Mouse (Mus musculus) heart, adult 2 months (tissue): ENCODE measurements at regions not wholly inside any gene's neighbourhood (a gene's known extent, or its start where the extent isn't known, plus 50 kb on each side); places are given as distances from the start of the nearest gene placed in this dataset.
A peak's percentile ranks its signal among the peaks of the same experiment; 100 is the strongest.

Experiments used
- DNase-seq, 2 experiments: peaks; one replicate each; pipeline ENCODE4 v3.0.0; 2021
- H3K27ac ChIP-seq: fragments of 200-600 bp; 2 replicates; pipeline ENCODE4 v1.8.1; 2022
- H3K27me3 ChIP-seq: fragments of 200-500 bp; 2 replicates; pipeline ENCODE4 v1.6.1; 2012; ENCODE audit warnings: mild to moderate bottlenecking, low read length, inconsistent platforms, mixed read lengths; ENCODE audit not compliant: control insufficient read depth, insufficient read depth
- H3K36me3 ChIP-seq: fragments of 200-500 bp; 2 replicates; pipeline ENCODE4 v1.6.1; 2012; ENCODE audit warnings: low read length, inconsistent platforms; ENCODE audit not compliant: control insufficient read depth, insufficient read depth
- H3K4me1 ChIP-seq: fragments of 200-500 bp; 2 replicates; pipeline ENCODE4 v1.6.1; 2011; ENCODE audit warnings: low read length; ENCODE audit not compliant: control insufficient read depth, insufficient read depth
- H3K4me3 ChIP-seq: fragments of 200-600 bp; 2 replicates; pipeline ENCODE4 v1.8.1; 2022
- H3K79me2 ChIP-seq: fragments of 200-500 bp; replicated peaks from 2 replicates; pipeline ENCODE4 v1.6.1; 2012; ENCODE audit warnings: mild to moderate bottlenecking, inconsistent platforms, low read length, moderate library complexity, mixed read lengths; ENCODE audit not compliant: control insufficient read depth, insufficient read depth
- H3K9ac ChIP-seq: fragments of 200-500 bp; 2 replicates; pipeline ENCODE4 v1.6.1; 2012; ENCODE audit warnings: low read depth, mild to moderate bottlenecking, control low read depth, inconsistent platforms, low read length, mixed read lengths
- CTCF ChIP-seq: fragments of 200-600 bp; IDR thresholded peaks from 2 replicates; pipeline ENCODE4 v1.8.1; 2022; ENCODE audit warnings: antibody characterized with exemption, mild to moderate bottlenecking, moderate library complexity
- EP300 ChIP-seq: fragments of 200-500 bp; IDR thresholded peaks from 2 replicates; pipeline ENCODE4 v1.6.1; 2011; ENCODE audit warnings: low read depth, low read length, control low read depth; ENCODE audit not compliant: insufficient read depth
- POLR2A ChIP-seq: fragments of 200-500 bp; IDR thresholded peaks from 2 replicates; pipeline ENCODE4 v1.6.1; 2011; ENCODE audit warnings: mild to moderate bottlenecking, low read depth, low read length, control low read depth; ENCODE audit not compliant: insufficient read depth
- WGBS: fragments of 180-500 bp; shearing (Covaris S2); methylation state at CpG from one replicate; pipeline ENCODE4 v1.1.7; 2018; 5-methylcytosine and 5-hydroxymethylcytosine counted together
- intact Hi-C: fragments of 180-260 bp; cut with DNase I; formaldehyde crosslinking; loops from one replicate; pipeline ENCODE4 v1.15.1; 2025

- no peaks in the 10 kb centered on the region for H3K27me3 ChIP-seq
- TF ChIP-seq POLR2A (no peak), CTCF (no peak), EP300 (no peak)
- no peak overlapping the region for H3K4me3 ChIP-seq
- intact Hi-C loops = no loop called here
- no peaks in the 10 kb centered on the region for H3K4me1 ChIP-seq
- 61% methylated on average over 5 of the region's 5 CpGs for WGBS
- H3K9ac ChIP-seq = no peak overlapping the region
- H3K27ac ChIP-seq = no peak overlapping the region
- H3K79me2 ChIP-seq = no peaks in the 10 kb centered on the region
- no peak for DNase-seq
- no peaks in the 10 kb centered on the region for H3K36me3 ChIP-seq
These were observed 53.1 kb upstream of the Glis3 start for GRCm38 (mm10) chr19:28732998-28733397.

- TF ChIP-seq EP300 (no peak), POLR2A (no peak), CTCF (no peak)
- Histone ChIP-seq H3K4me1 (no peaks in the 10 kb centered on the region), H3K27me3 (no peaks in the 10 kb centered on the region), H3K27ac (no peak overlapping the region), H3K4me3 (no peak overlapping the region), H3K36me3 (no peaks in the 10 kb centered on the region), H3K9ac (no peak overlapping the region), H3K79me2 (no peaks in the 10 kb centered on the region)
- intact Hi-C loops = no loop called here
- no peak for DNase-seq
- 78% methylated on average over 6 of the region's 6 CpGs for WGBS
These were observed 53.9 kb upstream of the Glis3 start for GRCm38 (mm10) chr19:28733781-28734180.

GRCm38 (mm10) chr19:28743176-28743793, 63.4 kb upstream of the Glis3 start:
- 47% methylated on average over 5 of the region's 5 CpGs for WGBS
- H3K27me3 ChIP-seq = no peaks in the 10 kb centered on the region
- H3K27ac ChIP-seq = no peak overlapping the region
- H3K9ac ChIP-seq = no peak overlapping the region
- intact Hi-C loops = no loop called here
- H3K79me2 ChIP-seq = no peaks in the 10 kb centered on the region
- TF ChIP-seq POLR2A (no peak), CTCF (no peak), EP300 (no peak)
- no peaks in the 10 kb centered on the region for H3K36me3 ChIP-seq
- peaks cover 3% of the 10 kb centered on the region for H3K4me1 ChIP-seq
- peak; percentile 45 to 63 for DNase-seq
- H3K4me3 ChIP-seq = no peak overlapping the region

GRCm38 (mm10) chr19:28745105-28745504, 65.2 kb upstream of the Glis3 start:
- WGBS = 78% methylated on average over 2 of the region's 2 CpGs
- TF ChIP-seq CTCF (no peak), EP300 (no peak), POLR2A (no peak)
- H3K27ac ChIP-seq = no peak overlapping the region

GRCm38 (mm10) chr19:28745534-28745933, 65.7 kb upstream of the Glis3 start:
- H3K4me3 ChIP-seq = no peak overlapping the region
- no peaks in the 10 kb centered on the region for H3K36me3 ChIP-seq
- H3K4me1 ChIP-seq = peaks cover 3% of the 10 kb centered on the region
- 17% methylated on average over 8 of the region's 8 CpGs for WGBS
- intact Hi-C loops = no loop called here
- no peak for TF ChIP-seq CTCF
- TF ChIP-seq EP300 = no peak
- TF ChIP-seq POLR2A = no peak
- no peaks in the 10 kb centered on the region for H3K27me3 ChIP-seq
- no peak overlapping the region for H3K9ac ChIP-seq
- no peak overlapping the region for H3K27ac ChIP-seq
- DNase-seq = no peak
- no peaks in the 10 kb centered on the region for H3K79me2 ChIP-seq

More at GRCm38 (mm10) chr19:28745105-28745504, 65.2 kb upstream of the Glis3 start:
- no peak for DNase-seq
- H3K36me3 ChIP-seq = no peaks in the 10 kb centered on the region
- H3K79me2 ChIP-seq = no peaks in the 10 kb centered on the region
- H3K27me3 ChIP-seq = no peaks in the 10 kb centered on the region
- H3K4me1 ChIP-seq = peaks cover 3% of the 10 kb centered on the region
- no peak overlapping the region for H3K4me3 ChIP-seq
- no peak overlapping the region for H3K9ac ChIP-seq
- intact Hi-C loops = no loop called here

- H3K36me3 ChIP-seq = no peaks in the 10 kb centered on the region
- no peak overlapping the region for H3K27ac ChIP-seq
- WGBS = 50% methylated on average over 8 of the region's 8 CpGs
These were observed 71.2 kb upstream of the Glis3 start for GRCm38 (mm10) chr19:28751091-28751490.

More at GRCm38 (mm10) chr19:28751091-28751490, 71.2 kb upstream of the Glis3 start:
- no peaks in the 10 kb centered on the region for H3K79me2 ChIP-seq
- H3K4me1 ChIP-seq = no peaks in the 10 kb centered on the region; the same call in 1 of the 2 replicates
- no peak overlapping the region for H3K4me3 ChIP-seq
- TF ChIP-seq POLR2A (no peak), EP300 (no peak), CTCF (no peak)
- no peak for DNase-seq
- intact Hi-C loops = loop anchor here (10.0 kb wide), 2 partner anchors 586 to 1306 kb away; no protein-coding TSS in a partner anchor
- H3K27me3 ChIP-seq = no peaks in the 10 kb centered on the region
- H3K9ac ChIP-seq = no peak overlapping the region
